Comparison of ENCODE assay signal across 8 mouse cellular contexts in genomic region chr1:164303821-164304220, GRCm38 (mm10). TPM values are rescaled to one million over a fixed set of nuclear protein-coding genes. Genes with fewer than 3 reads are reported as not detected.
DNase-seq lines count a peak whose midpoint lies in the region; ATAC-seq lines count a peak whose summit lies in the region.

Gene Nme7, plus strand, starts transcription at chr1:164304121.

- H3K9ac ChIP-seq in liver, embryonic 13.5 days = no peak within 1 kb of the TSS

- WGBS in hindbrain, embryonic 10.5 days = 87% methylated on average over 5 of the region's 5 CpGs
- 87% methylated on average over 5 of the region's 5 CpGs for WGBS in liver, embryonic 13.5 days (ENCODE audit: insufficient replicate concordance)

- no peaks in the 10 kb centered on the region for H3K27me3 ChIP-seq in hindbrain, embryonic 10.5 days (ENCODE audit: insufficient read depth, poor library complexity, severe bottlenecking)
- no peaks in the 10 kb centered on the region for H3K27me3 ChIP-seq in liver, embryonic 13.5 days

- no peak for DNase-seq in layer of hippocampus, adult 18-20 months (ENCODE audit: low spot score in 2 of 2)
- no peak for DNase-seq in layer of hippocampus, adult 9-11 months
- DNase-seq in adrenal gland, postnatal 25 days = no peak
- no peak for DNase-seq in hindbrain, embryonic 10.5 days (ENCODE audit: low spot score)
- DNase-seq in liver, embryonic 13.5 days = no peak
- no peak for DNase-seq in spleen, postnatal 4 days (ENCODE audit: low spot score in 2 of 2)
- no peak for DNase-seq in ovary, postnatal 14 days (ENCODE audit: low spot score)
- DNase-seq in lung, postnatal 25 days (ENCODE audit: low spot score) = no peak

- no peak within 1 kb of the TSS for H3K4me2 ChIP-seq in liver, embryonic 13.5 days

- no peak within 1 kb of the TSS for H3K27ac ChIP-seq in hindbrain, embryonic 10.5 days
- no peak within 1 kb of the TSS for H3K27ac ChIP-seq in liver, embryonic 13.5 days

- H3K36me3 ChIP-seq in hindbrain, embryonic 10.5 days = peaks cover 52% of the 10 kb centered on the region
- peaks cover 39% of the 10 kb centered on the region for H3K36me3 ChIP-seq in liver, embryonic 13.5 days

- no peak for ATAC-seq in liver, embryonic 13.5 days (ENCODE audit: low read depth)

- H3K4me1 ChIP-seq in hindbrain, embryonic 10.5 days (replicated peaks) = peaks cover 18% of the 10 kb centered on the region
- peaks cover 18% of the 10 kb centered on the region for H3K4me1 ChIP-seq in liver, embryonic 13.5 days (replicated peaks)

- H3K9me3 ChIP-seq in hindbrain, embryonic 10.5 days = no peaks in the 10 kb centered on the region
- no peaks in the 10 kb centered on the region for H3K9me3 ChIP-seq in liver, embryonic 13.5 days (replicated peaks)

- no peak within 1 kb of the TSS for H3K4me3 ChIP-seq in hindbrain, embryonic 10.5 days
- H3K4me3 ChIP-seq in liver, embryonic 13.5 days (replicated peaks) = no peak within 1 kb of the TSS

RNA-seq across cellular contexts. Expression of gene Nme7, which starts in this region (rescaled TPM):
- 10 to 100 TPM; 23.3 to 23.6 TPM for total RNA-seq in layer of hippocampus, adult 18-20 months (2021)
- total RNA-seq in adrenal gland, postnatal 25 days (2021) = 18.3 and 20.1 TPM in 2 replicates
- polyA plus RNA-seq in hindbrain, embryonic 10.5 days (2016; fragmentation: Nextera tagmentation; extraction: Ambion mirVana) = 30.7 and 31.8 TPM in 2 replicates
- polyA plus RNA-seq in liver, embryonic 13.5 days (2015; fragmentation: Nextera tagmentation; extraction: Ambion mirVana) = 14.1 and 15.4 TPM in 2 replicates
